Mouse (Mus musculus) liver, adult 2 months (tissue): ENCODE measurements around the gene Rab9.

Experiments
- CTCF ChIP-seq: fragments of 200-500 bp; IDR thresholded peaks from 2 replicates; pipeline ENCODE4 v1.5.1; 2011; ENCODE audit warnings: low read depth, low read length, control low read depth
- POLR2A ChIP-seq: fragments of 200-500 bp; IDR thresholded peaks from 2 replicates; pipeline ENCODE4 v1.6.1; 2011; ENCODE audit warnings: low read length, control low read depth; ENCODE audit not compliant: insufficient read depth; ENCODE audit errors: extremely low read depth

DNA sequence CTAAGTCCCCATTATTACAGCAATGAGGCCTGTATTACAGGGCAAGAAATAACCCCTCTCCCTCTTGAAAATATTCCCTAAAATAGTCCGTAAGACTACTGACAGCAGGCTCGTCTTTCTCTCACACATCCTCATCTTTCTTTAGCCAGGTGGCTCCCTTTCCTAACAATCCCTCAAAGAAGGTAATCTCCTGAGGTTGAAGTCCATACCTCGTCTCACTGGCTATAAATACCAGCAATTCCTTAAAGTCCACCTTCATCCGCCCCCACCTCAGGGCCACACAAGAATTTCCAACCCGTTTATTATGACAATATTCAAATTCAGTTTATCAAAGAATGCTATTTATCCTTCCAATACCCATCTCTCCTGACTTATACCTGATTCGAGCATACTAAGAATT lies 7.1 kb downstream of the Rab9 start:
- TF ChIP-seq POLR2A = no peak
- no peak for TF ChIP-seq CTCF
